Mouse (Mus musculus): ENCODE results near the gene Pfdn6. TPM values are rescaled to one million over a fixed set of nuclear protein-coding genes. Genes with fewer than 3 reads are reported as not detected.
A peak's percentile ranks its signal among the peaks of the same experiment; 100 is the strongest.
"Not testable (repeated sequence)": the region's sequence is repeated elsewhere in the genome, so short reads cannot be mapped to it uniquely, and the experiment has no call there.

The Pfdn6 gene
- 145 and 163 TPM in 2 replicates for polyA plus RNA-seq (2015; fragmentation: Nextera tagmentation; extraction: Ambion mirVana)

GRCm38 (mm10) chr17:33940206-33940805 lies at the start of gene Pfdn6, which contains the start of gene Wdr46:
TSS of gene Pfdn6 (minus strand) at chr17:33940343.
TSS of gene Wdr46 (plus strand) at chr17:33940660.
- Histone ChIP-seq H3K4me2 (replicated peaks) (peak within 1 kb of the TSS; percentile 94), H3K36me3 (peaks cover 52% of the 10 kb centered on the region), H3K9me3 (replicated peaks) (no peaks in the 10 kb centered on the region), H3K4me3 (replicated peaks) (peak within 1 kb of the TSS; percentile 89), H3K4me1 (peaks cover 23% of the 10 kb centered on the region), H3K27me3 (no peaks in the 10 kb centered on the region), H3K27ac (replicated peaks) (peak within 1 kb of the TSS; percentile 49), H3K9ac (peak within 1 kb of the TSS; percentile 87)
- ATAC-seq (ENCODE audit: insufficient number of reproducible peaks, low FRiP score, low TSS enrichment, low read depth), result peak; percentile 86
- WGBS, result under 1% methylated on average over 36 of the region's 36 CpGs

GRCm38 (mm10) chr17:33982136-33982535 lies 42.0 kb upstream of the Pfdn6 start:
- Histone ChIP-seq H3K4me3 (replicated peaks) (peak overlapping the region; percentile 57; the same call in 1 of the 2 replicates), H3K4me1 (peaks cover 27% of the 10 kb centered on the region), H3K4me2 (replicated peaks) (peak overlapping the region; percentile 63), H3K27me3 (peaks cover 34% of the 10 kb centered on the region), H3K27ac (replicated peaks) (0 out of 2 replicates have a peak overlapping the region, but pooled peaks have one; percentile 94)
- not testable (repeated sequence) for ATAC-seq (ENCODE audit: insufficient number of reproducible peaks, low FRiP score, low TSS enrichment, low read depth); H3K9ac ChIP-seq; H3K9me3 ChIP-seq (replicated peaks); H3K36me3 ChIP-seq
- WGBS, result 9% methylated on average over 8 of the region's 8 CpGs

GRCm38 (mm10) chr17:33981192-33981909 lies 41.2 kb upstream of the Pfdn6 start:
- peak; percentile 92 for ATAC-seq (ENCODE audit: insufficient number of reproducible peaks, low FRiP score, low TSS enrichment, low read depth)
- H3K27ac ChIP-seq (replicated peaks), result peak overlapping the region; percentile 94
- H3K36me3 ChIP-seq; H3K9me3 ChIP-seq (replicated peaks); H3K9ac ChIP-seq: not testable (repeated sequence)
- H3K27me3 ChIP-seq, result peaks cover 42% of the 10 kb centered on the region
- H3K4me2 ChIP-seq (replicated peaks), result peak overlapping the region; percentile 63
- under 1% methylated on average over 27 of the region's 27 CpGs for WGBS
- H3K4me1 ChIP-seq, result peaks cover 27% of the 10 kb centered on the region
- peak overlapping the region; percentile 57 for H3K4me3 ChIP-seq (replicated peaks)

- no peak for ATAC-seq (ENCODE audit: insufficient number of reproducible peaks, low FRiP score, low TSS enrichment, low read depth)
Observed at GRCm38 (mm10) chr17:33980181-33981035, 40.3 kb upstream of the Pfdn6 start.

GRCm38 (mm10) chr17:33979512-33980050 lies 39.4 kb upstream of the Pfdn6 start:
- Histone ChIP-seq H3K27me3 (peaks cover 55% of the 10 kb centered on the region), H3K9ac (no peak overlapping the region), H3K4me3 (replicated peaks) (no peak overlapping the region), H3K27ac (replicated peaks) (no peak overlapping the region), H3K4me2 (replicated peaks) (no peak overlapping the region), H3K9me3 (replicated peaks) (no peaks in the 10 kb centered on the region), H3K36me3 (no peaks in the 10 kb centered on the region), H3K4me1 (peaks cover 27% of the 10 kb centered on the region)
- WGBS, result 74% methylated on average over 6 of the region's 6 CpGs
- no peak for ATAC-seq (ENCODE audit: insufficient number of reproducible peaks, low FRiP score, low TSS enrichment, low read depth)

More at GRCm38 (mm10) chr17:33980181-33981035, 40.3 kb upstream of the Pfdn6 start:
- Histone ChIP-seq H3K9me3 (replicated peaks) (no peaks in the 10 kb centered on the region), H3K27me3 (peaks cover 48% of the 10 kb centered on the region), H3K4me1 (peaks cover 27% of the 10 kb centered on the region), H3K4me2 (replicated peaks) (peak overlapping the region; percentile 63; the same call in 1 of the 2 replicates), H3K27ac (replicated peaks) (peak overlapping the region; percentile 55; the same call in 1 of the 2 replicates), H3K36me3 (no peaks in the 10 kb centered on the region), H3K9ac (no peak overlapping the region), H3K4me3 (replicated peaks) (no peak overlapping the region)
- WGBS, result 73% methylated on average over 19 of the region's 19 CpGs

- H3K27me3 ChIP-seq, result peaks cover 60% of the 10 kb centered on the region
- H3K9ac ChIP-seq, result no peak overlapping the region
- ATAC-seq (ENCODE audit: insufficient number of reproducible peaks, low FRiP score, low TSS enrichment, low read depth), result no peak
- H3K36me3 ChIP-seq, result no peaks in the 10 kb centered on the region
- 0% methylated on average over 17 of the region's 17 CpGs for WGBS
- peak overlapping the region; percentile 37 for H3K4me3 ChIP-seq (replicated peaks)
- peaks cover 27% of the 10 kb centered on the region for H3K4me1 ChIP-seq
- no peaks in the 10 kb centered on the region for H3K9me3 ChIP-seq (replicated peaks)
- peak overlapping the region; percentile 59 for H3K4me2 ChIP-seq (replicated peaks)
- no peak overlapping the region for H3K27ac ChIP-seq (replicated peaks)
Observed at GRCm38 (mm10) chr17:33978631-33979031, 38.5 kb upstream of the Pfdn6 start.

GRCm38 (mm10) chr17:33977861-33978557 lies 37.9 kb upstream of the Pfdn6 start:
- Histone ChIP-seq H3K4me2 (replicated peaks) (peak overlapping the region; percentile 59), H3K27ac (replicated peaks) (no peak overlapping the region), H3K9me3 (replicated peaks) (no peaks in the 10 kb centered on the region), H3K27me3 (peaks cover 60% of the 10 kb centered on the region), H3K9ac (no peak overlapping the region), H3K4me1 (peaks cover 27% of the 10 kb centered on the region), H3K4me3 (replicated peaks) (peak overlapping the region; percentile 37), H3K36me3 (no peaks in the 10 kb centered on the region)
- ATAC-seq (ENCODE audit: insufficient number of reproducible peaks, low FRiP score, low TSS enrichment, low read depth), result no peak
- 1% methylated on average over 57 of the region's 57 CpGs for WGBS

- Histone ChIP-seq H3K9ac (no peak overlapping the region), H3K27ac (replicated peaks) (no peak overlapping the region), H3K4me3 (replicated peaks) (no peak overlapping the region), H3K4me2 (replicated peaks) (no peak overlapping the region), H3K9me3 (replicated peaks) (no peaks in the 10 kb centered on the region), H3K4me1 (peaks cover 9% of the 10 kb centered on the region), H3K27me3 (peaks cover 40% of the 10 kb centered on the region), H3K36me3 (no peaks in the 10 kb centered on the region)
- no peak for ATAC-seq (ENCODE audit: insufficient number of reproducible peaks, low FRiP score, low TSS enrichment, low read depth)
- 55% methylated on average over 3 of the region's 3 CpGs for WGBS
Observed at GRCm38 (mm10) chr17:33973572-33973971, 33.4 kb upstream of the Pfdn6 start.

- ATAC-seq (ENCODE audit: insufficient number of reproducible peaks, low FRiP score, low TSS enrichment, low read depth), result no peak
- WGBS, result 10% methylated on average over 1 of the region's 1 CpGs
- H3K27ac ChIP-seq (replicated peaks), result no peak overlapping the region
Observed at GRCm38 (mm10) chr17:33972691-33973090, 32.5 kb upstream of the Pfdn6 start.

GRCm38 (mm10) chr17:33969394-33969793 lies 29.3 kb upstream of the Pfdn6 start:
- no peaks in the 10 kb centered on the region for H3K4me1 ChIP-seq
- H3K4me2 ChIP-seq (replicated peaks), result no peak overlapping the region
- no peak overlapping the region for H3K27ac ChIP-seq (replicated peaks)
- ATAC-seq (ENCODE audit: insufficient number of reproducible peaks, low FRiP score, low TSS enrichment, low read depth), result no peak
- no peak overlapping the region for H3K4me3 ChIP-seq (replicated peaks)
- H3K9me3 ChIP-seq (replicated peaks), result no peaks in the 10 kb centered on the region
- H3K9ac ChIP-seq, result no peak overlapping the region
- peaks cover 20% of the 10 kb centered on the region for H3K36me3 ChIP-seq
- H3K27me3 ChIP-seq, result 0 out of 2 replicates have a peak, but pooled peaks cover 3% of the 10 kb centered on the region
- 77% methylated on average over 4 of the region's 4 CpGs for WGBS

More at GRCm38 (mm10) chr17:33972691-33973090, 32.5 kb upstream of the Pfdn6 start:
- Histone ChIP-seq H3K4me2 (replicated peaks) (no peak overlapping the region), H3K9me3 (replicated peaks) (no peaks in the 10 kb centered on the region), H3K9ac (no peak overlapping the region), H3K27me3 (peaks cover 31% of the 10 kb centered on the region), H3K36me3 (no peaks in the 10 kb centered on the region), H3K4me3 (replicated peaks) (no peak overlapping the region), H3K4me1 (peaks cover under 1% of the 10 kb centered on the region; the same call in 1 of the 2 replicates)
